Mouse (Mus musculus): ENCODE data around the gene Ehd4. TPM values are rescaled to one million over a fixed set of nuclear protein-coding genes. Genes with fewer than 3 reads are reported as not detected.

Ehd4 gene
- polyA plus RNA-seq, 1 experiment from 2014 or later, result 9.7 TPM

DNA sequence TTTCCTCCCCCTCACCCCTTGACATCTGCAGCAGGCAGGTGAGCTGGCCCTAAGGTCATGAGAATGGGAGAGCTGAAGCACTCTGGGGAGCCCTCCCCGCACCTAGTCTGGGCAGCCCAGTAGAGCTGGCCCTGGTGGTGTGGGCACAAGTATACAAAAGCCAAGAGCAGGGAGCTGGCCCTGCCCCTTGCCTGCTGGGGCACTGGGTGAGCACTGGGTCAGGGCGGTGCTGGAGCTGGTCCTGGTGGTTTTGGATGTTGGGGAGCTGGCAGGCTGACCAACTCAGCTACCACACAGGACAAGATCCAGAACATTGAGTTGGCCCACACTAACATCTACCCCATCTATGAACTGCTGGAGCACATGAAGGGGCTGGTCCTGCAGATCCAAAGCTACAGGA is 5.0 kb upstream of the Ehd4 start:
- H3K4me2 ChIP-seq (replicated peaks), result no peak overlapping the region
- 89% methylated on average over 2 of the region's 2 CpGs for WGBS
- no peaks in the 10 kb centered on the region for H3K9me3 ChIP-seq
- H3K9ac ChIP-seq (replicated peaks), result no peak overlapping the region
- H3K27ac ChIP-seq (replicated peaks), result no peak overlapping the region
- no peaks in the 10 kb centered on the region for H3K4me1 ChIP-seq
- no peaks in the 10 kb centered on the region for H3K27me3 ChIP-seq
- ATAC-seq (replicated peaks), result no peak
- no peak overlapping the region for H3K4me3 ChIP-seq
- H3K36me3 ChIP-seq, result no peaks in the 10 kb centered on the region

DNA sequence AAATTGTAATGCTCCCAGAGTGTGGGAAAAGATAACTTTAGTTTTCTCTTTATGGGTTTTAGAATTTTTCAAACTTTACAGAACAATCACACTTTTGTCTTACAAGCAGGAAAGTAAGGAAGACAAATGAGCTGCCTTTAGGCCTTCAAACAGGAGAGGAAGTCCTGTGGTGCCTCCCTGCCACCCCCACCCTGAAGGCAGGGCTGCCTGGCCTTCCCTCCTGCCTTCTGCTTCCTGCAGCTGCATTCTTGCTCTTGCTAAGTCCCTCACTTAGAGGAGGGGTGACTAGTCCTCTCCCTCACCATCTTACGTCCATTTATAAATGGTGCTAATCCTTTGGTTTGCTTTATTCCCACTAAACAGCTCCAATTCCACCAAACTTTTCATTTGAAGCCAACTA is 4.4 kb upstream of the Ehd4 start:
- Histone ChIP-seq H3K9ac (replicated peaks) (no peak overlapping the region), H3K36me3 (no peaks in the 10 kb centered on the region), H3K4me3 (no peak overlapping the region), H3K9me3 (no peaks in the 10 kb centered on the region), H3K27ac (replicated peaks) (no peak overlapping the region), H3K27me3 (peaks cover 1% of the 10 kb centered on the region), H3K4me2 (replicated peaks) (no peak overlapping the region), H3K4me1 (peaks cover 2% of the 10 kb centered on the region)
- 24% methylated on average over 1 of the region's 1 CpGs for WGBS
- ATAC-seq (replicated peaks), result no peak

DNA sequence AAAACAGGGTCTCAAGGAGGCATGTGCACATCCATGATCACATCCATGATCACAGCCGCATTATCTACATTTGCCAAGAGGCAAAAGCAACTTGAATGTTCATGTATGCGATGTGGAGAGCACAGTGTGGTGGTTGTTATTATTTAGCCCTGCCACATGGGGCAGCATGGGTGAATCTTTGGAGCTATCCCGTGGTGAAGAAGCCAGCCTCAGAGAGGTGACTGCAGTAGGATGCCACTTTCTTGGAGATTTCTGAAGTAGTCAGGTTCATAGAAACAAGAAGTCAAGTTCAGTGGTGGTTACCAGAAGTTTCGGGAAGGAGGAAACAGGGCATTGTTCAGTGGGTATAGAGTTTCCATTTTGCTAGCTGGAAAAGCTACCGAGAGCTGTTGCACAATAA is 3.6 kb upstream of the Ehd4 start:
- no peaks in the 10 kb centered on the region for H3K9me3 ChIP-seq
- peaks cover 9% of the 10 kb centered on the region for H3K27me3 ChIP-seq
- no peak overlapping the region for H3K9ac ChIP-seq (replicated peaks)
- WGBS, result 57% methylated on average over 5 of the region's 5 CpGs
- no peak overlapping the region for H3K4me3 ChIP-seq
- no peak overlapping the region for H3K27ac ChIP-seq (replicated peaks)
- H3K4me1 ChIP-seq, result peaks cover 9% of the 10 kb centered on the region
- H3K4me2 ChIP-seq (replicated peaks), result no peak overlapping the region
- no peaks in the 10 kb centered on the region for H3K36me3 ChIP-seq
- ATAC-seq (replicated peaks), result no peak

DNA sequence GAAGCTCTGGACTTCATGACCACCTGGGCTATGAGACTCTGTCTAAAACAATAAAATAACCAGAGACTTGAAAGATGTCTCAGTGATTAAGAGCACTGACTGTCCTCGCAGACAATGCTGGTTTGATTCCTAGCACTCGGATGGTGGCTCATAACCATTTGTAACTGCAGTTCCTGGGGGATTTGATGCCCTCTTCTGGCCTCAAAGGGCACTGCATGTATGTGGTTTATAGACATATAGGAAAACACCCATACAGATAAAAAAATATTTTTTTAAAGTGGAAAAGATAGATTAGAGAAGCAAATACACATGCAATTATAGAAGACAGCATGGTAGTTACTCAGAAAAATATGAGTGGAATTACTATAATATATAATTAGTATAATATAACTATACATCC is 3.2 kb upstream of the Ehd4 start:
- Histone ChIP-seq H3K4me1 (peaks cover 9% of the 10 kb centered on the region), H3K9me3 (no peaks in the 10 kb centered on the region), H3K4me3 (no peak overlapping the region), H3K27ac (replicated peaks) (no peak overlapping the region), H3K36me3 (no peaks in the 10 kb centered on the region), H3K9ac (replicated peaks) (no peak overlapping the region), H3K4me2 (replicated peaks) (no peak overlapping the region), H3K27me3 (peaks cover 12% of the 10 kb centered on the region)
- WGBS, result 70% methylated on average over 2 of the region's 2 CpGs
- no peak for ATAC-seq (replicated peaks)

DNA sequence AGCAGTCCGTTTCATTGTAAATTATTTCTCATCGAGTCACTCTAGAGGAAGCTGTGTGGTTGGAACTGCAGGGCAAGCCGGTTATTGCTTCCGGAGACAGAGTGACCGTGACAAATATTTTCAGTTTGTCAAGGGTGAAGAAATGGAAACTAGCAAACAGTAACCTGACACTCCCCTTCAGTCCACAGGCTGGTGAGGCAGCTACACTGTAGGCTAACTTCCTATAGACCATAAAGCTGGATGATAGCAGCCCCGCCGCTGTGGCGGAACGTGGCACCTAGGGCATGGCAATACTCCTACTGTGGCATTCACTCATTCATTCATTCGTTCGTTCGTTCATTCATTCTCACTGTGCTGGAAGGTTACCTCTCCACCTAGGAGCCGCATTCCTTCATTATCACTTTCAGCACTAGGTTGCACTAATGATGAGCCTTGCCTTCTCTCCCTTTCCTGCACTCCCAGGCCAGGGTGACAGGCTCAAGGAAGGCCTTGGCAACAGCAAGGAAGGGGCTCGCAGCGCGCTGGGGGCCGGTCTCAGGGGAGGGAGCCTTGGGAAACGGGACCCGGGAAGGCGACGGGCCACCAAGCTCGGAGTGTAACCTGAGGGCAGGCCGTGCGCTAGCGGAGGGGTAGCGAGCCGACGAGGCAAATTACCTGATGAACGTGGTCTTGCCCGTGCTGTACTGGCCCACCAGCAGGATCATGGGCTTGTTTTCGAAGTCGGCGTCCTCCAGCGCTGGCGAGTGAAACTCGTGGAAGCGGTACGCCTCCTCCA is 633 bp downstream of the Ehd4 start:
- peak overlapping the region; percentile 54 for H3K9ac ChIP-seq (replicated peaks)
- peak overlapping the region; percentile 32; the same call in 1 of the 2 replicates for H3K27ac ChIP-seq (replicated peaks)
- H3K36me3 ChIP-seq, result no peaks in the 10 kb centered on the region
- H3K4me1 ChIP-seq, result peaks cover 9% of the 10 kb centered on the region
- 6% methylated on average over 38 of the region's 38 CpGs for WGBS
- H3K9me3 ChIP-seq, result no peaks in the 10 kb centered on the region
- H3K4me3 ChIP-seq, result peak overlapping the region; percentile 78
- ATAC-seq (replicated peaks), result peak; percentile 24; the same call in 1 of the 2 replicates
- H3K4me2 ChIP-seq (replicated peaks), result peak overlapping the region; percentile 99
- H3K27me3 ChIP-seq, result peaks cover 12% of the 10 kb centered on the region

DNA sequence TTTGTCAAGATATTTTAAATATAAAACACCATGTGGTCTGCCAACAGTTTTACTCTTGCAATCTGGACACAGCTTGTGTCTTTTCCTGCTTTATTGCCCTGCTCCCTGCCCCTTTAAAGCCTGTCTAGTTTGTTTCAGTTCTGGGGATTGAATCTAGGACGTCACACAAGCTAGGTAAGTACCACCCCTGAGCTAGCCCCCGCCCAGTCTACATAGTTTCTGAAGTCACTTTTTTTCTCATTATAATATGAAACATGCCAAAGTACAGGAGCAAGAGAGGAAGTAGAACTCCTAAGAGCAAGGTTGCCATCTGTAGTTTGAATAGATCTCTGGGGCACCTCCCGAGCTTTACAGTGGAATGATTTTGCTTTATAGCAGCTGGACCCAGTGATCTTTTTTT is 3.8 kb downstream of the Ehd4 start:
- 86% methylated on average over 3 of the region's 3 CpGs for WGBS
- H3K4me1 ChIP-seq, result peaks cover 9% of the 10 kb centered on the region
- no peak for ATAC-seq (replicated peaks)

DNA sequence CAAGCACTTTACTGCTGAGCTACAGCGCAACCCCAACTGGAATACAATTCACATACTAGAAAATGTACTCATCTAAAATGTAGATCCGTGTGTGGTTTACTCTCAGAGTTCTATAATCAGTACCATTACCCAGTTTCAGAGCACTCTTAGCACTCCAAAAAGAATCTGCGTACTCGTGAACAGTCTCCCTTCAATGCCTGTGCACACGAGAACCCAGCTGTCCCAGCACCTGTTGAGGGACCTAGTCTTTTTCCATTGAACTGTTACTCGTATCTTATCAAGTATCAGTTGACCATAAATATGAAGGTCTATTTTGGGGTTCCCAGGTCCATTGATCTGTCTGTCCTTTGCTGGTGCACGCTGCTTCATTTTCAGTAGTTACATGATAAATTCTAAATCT is 4.8 kb downstream of the Ehd4 start:
- Histone ChIP-seq H3K4me3 (no peak overlapping the region), H3K9me3 (no peaks in the 10 kb centered on the region)
- 86% methylated on average over 7 of the region's 7 CpGs for WGBS

More for the DNA sequence above, 3.8 kb downstream of the Ehd4 start:
- Histone ChIP-seq H3K4me2 (replicated peaks) (no peak overlapping the region), H3K27me3 (peaks cover 12% of the 10 kb centered on the region), H3K4me3 (no peak overlapping the region), H3K9ac (replicated peaks) (no peak overlapping the region), H3K9me3 (no peaks in the 10 kb centered on the region), H3K36me3 (no peaks in the 10 kb centered on the region), H3K27ac (replicated peaks) (no peak overlapping the region)

DNA sequence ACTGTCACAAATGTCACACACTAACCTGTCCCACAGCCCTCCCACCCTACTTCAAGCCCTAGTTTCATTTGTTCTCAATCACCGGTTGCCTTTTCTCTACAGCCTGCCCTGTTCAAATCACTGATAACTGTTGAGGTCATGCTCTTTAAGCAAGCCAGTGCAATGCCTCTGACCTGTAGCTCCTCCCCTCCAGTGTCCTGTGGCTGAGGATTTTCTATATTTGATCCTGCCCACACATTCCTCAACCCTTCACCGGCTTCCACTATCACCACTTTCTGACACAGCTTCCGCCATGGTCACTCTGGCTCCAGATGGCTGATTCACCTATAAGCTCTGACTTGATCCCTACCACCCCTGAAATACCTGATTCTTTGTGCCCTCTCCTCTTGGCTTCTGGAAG is 6.4 kb downstream of the Ehd4 start:
- ATAC-seq (replicated peaks), result no peak
- H3K27me3 ChIP-seq, result peaks cover 3% of the 10 kb centered on the region; the same call in 1 of the 2 replicates
- H3K36me3 ChIP-seq, result no peaks in the 10 kb centered on the region
- 92% methylated on average over 3 of the region's 3 CpGs for WGBS
- no peak overlapping the region for H3K9ac ChIP-seq (replicated peaks)
- H3K4me1 ChIP-seq, result no peaks in the 10 kb centered on the region
- H3K9me3 ChIP-seq, result no peaks in the 10 kb centered on the region
- H3K4me3 ChIP-seq, result no peak overlapping the region
- H3K4me2 ChIP-seq (replicated peaks), result no peak overlapping the region
- no peak overlapping the region for H3K27ac ChIP-seq (replicated peaks)

More for the DNA sequence above, 4.8 kb downstream of the Ehd4 start:
- H3K9ac ChIP-seq (replicated peaks), result no peak overlapping the region
- H3K27me3 ChIP-seq, result peaks cover 12% of the 10 kb centered on the region
- no peak overlapping the region for H3K27ac ChIP-seq (replicated peaks)
- H3K36me3 ChIP-seq, result no peaks in the 10 kb centered on the region
- peaks cover 9% of the 10 kb centered on the region for H3K4me1 ChIP-seq
- no peak overlapping the region for H3K4me2 ChIP-seq (replicated peaks)
- ATAC-seq (replicated peaks), result no peak

DNA sequence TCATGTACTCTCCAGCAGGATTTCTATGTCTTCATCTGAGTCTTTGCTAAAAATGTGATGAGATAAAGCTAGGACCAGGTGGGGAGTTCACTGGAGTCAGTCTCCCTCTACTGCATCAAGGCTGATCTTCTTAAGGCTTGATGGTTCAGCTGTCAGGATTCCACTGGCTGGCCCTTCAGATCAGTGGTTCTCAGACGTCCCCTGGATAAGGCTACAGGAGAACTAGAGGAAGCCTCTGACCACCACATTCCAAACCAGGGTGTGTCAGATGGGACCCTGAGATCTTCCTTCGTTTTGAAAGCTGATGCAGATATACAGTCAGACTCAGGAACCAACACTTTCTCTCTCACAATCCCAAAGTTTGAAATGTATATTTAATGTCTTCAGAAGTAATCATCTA is 7.0 kb downstream of the Ehd4 start:
- WGBS, result 65% methylated on average over 2 of the region's 2 CpGs

DNA sequence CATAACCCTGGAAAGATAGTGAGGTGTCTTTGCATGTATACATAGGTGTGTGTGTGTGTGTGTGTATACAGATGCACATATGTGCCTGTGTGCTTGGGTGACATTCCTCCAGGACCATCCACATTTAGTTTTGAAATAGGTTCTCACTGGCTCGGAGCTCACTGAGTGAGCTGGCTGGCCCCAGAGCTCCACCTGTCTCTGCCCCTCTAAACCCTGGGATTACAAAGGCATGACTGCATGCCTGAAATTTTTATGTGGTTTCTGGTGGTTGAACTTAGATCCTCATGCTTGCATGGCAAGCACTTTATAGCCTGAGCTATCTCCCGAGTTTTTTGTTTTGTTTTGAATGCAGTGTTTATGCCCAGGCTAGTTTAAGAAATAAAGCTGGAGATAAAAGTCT is 7.9 kb downstream of the Ehd4 start:
- Histone ChIP-seq H3K9ac (replicated peaks) (no peak overlapping the region), H3K27me3 (no peaks in the 10 kb centered on the region), H3K4me1 (no peaks in the 10 kb centered on the region), H3K36me3 (no peaks in the 10 kb centered on the region), H3K9me3 (no peaks in the 10 kb centered on the region), H3K27ac (replicated peaks) (no peak overlapping the region), H3K4me2 (replicated peaks) (no peak overlapping the region), H3K4me3 (no peak overlapping the region)
- ATAC-seq (replicated peaks), result no peak
- 79% methylated on average over 2 of the region's 2 CpGs for WGBS

More for the DNA sequence above, 7.0 kb downstream of the Ehd4 start:
- ATAC-seq (replicated peaks), result no peak
- H3K4me2 ChIP-seq (replicated peaks), result no peak overlapping the region
- H3K4me1 ChIP-seq, result no peaks in the 10 kb centered on the region
- H3K9ac ChIP-seq (replicated peaks), result no peak overlapping the region
- H3K4me3 ChIP-seq, result no peak overlapping the region
- H3K27ac ChIP-seq (replicated peaks), result no peak overlapping the region
- H3K9me3 ChIP-seq, result no peaks in the 10 kb centered on the region
- no peaks in the 10 kb centered on the region for H3K27me3 ChIP-seq
- H3K36me3 ChIP-seq, result no peaks in the 10 kb centered on the region

DNA sequence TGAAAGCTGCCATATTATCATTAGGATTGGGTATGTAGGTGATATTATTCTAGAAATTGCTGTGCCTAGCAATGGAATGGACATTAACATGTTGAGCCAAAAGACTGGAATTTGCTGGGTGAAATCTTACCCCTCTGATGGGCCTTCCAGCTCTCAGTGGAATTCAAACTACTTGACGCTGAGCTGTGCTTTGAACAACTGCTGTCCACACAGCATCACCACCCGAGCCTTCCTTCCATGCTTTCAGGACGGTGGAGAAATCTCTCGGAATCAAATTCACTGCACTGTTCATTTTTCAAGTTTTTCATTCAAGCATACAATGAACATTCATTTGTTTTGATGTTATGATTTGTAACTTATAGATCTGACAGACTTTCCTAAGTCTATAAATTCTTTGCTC is 10.0 kb downstream of the Ehd4 start:
- Histone ChIP-seq H3K9ac (replicated peaks) (no peak overlapping the region), H3K4me3 (no peak overlapping the region), H3K9me3 (no peaks in the 10 kb centered on the region), H3K36me3 (no peaks in the 10 kb centered on the region), H3K27ac (replicated peaks) (no peak overlapping the region), H3K27me3 (no peaks in the 10 kb centered on the region), H3K4me1 (no peaks in the 10 kb centered on the region), H3K4me2 (replicated peaks) (no peak overlapping the region)
- no peak for ATAC-seq (replicated peaks)
- 88% methylated on average over 4 of the region's 4 CpGs for WGBS

DNA sequence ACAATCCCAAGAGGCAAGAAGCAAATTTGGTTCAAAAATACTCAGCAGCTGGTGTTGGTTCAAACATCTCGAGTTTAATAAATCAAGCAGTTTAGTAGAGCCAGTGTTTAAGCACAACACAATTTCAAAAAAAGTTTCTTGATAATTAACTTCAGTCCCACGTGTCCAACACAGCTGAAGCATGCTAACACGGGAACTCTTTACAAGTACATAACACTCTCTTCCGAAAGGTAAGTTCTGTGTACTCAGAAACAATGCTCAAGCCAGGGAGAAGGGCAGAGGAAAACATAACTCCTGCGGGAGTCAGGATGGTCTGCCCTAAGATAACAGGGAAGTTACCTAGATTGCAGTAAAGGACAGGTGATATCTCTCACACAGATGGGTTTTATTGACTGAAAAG is 12.1 kb downstream of the Ehd4 start:
- Histone ChIP-seq H3K36me3 (no peaks in the 10 kb centered on the region), H3K4me1 (no peaks in the 10 kb centered on the region), H3K9ac (replicated peaks) (no peak overlapping the region), H3K9me3 (no peaks in the 10 kb centered on the region), H3K4me2 (replicated peaks) (no peak overlapping the region), H3K27me3 (no peaks in the 10 kb centered on the region), H3K4me3 (no peak overlapping the region), H3K27ac (replicated peaks) (no peak overlapping the region)
- 85% methylated on average over 5 of the region's 5 CpGs for WGBS
- no peak for ATAC-seq (replicated peaks)

DNA sequence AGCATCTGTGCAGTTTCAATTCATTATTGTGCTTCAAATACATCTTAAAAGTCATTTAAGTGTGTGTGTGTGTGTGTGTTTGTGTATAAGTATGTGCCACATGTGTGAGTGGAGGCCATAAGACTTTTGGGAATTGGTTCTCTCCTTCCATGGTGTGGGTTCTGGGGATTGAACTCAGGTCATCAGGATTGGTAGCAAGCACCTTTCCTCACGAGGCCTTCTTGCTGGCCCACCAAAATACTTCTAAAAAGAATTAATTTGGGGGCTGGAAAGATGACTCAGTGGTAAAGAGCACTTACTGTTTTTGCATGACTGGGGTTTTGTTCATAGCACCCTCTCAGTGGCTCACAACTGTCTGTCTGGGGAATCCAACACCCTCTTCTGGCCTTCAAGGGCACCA is 12.7 kb downstream of the Ehd4 start:
- Histone ChIP-seq H3K9ac (replicated peaks) (no peak overlapping the region), H3K4me3 (no peak overlapping the region), H3K4me1 (no peaks in the 10 kb centered on the region), H3K9me3 (no peaks in the 10 kb centered on the region), H3K4me2 (replicated peaks) (no peak overlapping the region), H3K27ac (replicated peaks) (no peak overlapping the region), H3K27me3 (no peaks in the 10 kb centered on the region), H3K36me3 (no peaks in the 10 kb centered on the region)
- ATAC-seq (replicated peaks), result no peak
- 80% methylated on average over 1 of the region's 1 CpGs for WGBS

Data from forebrain, embryonic 15.5 days (tissue).